Mouse (Mus musculus) gastrocnemius, postnatal 14 days (tissue): ENCODE results near the gene Phf21a. TPM values are rescaled to one million over a fixed set of nuclear protein-coding genes. Genes with fewer than 3 reads are reported as not detected.

Experiments used
- DNase-seq: peaks from one replicate; pipeline ENCODE4 v3.0.0; 2021; ENCODE audit warnings: mixed read lengths
- intact Hi-C: fragments of 180-260 bp; cut with DNase I; formaldehyde crosslinking; loops from one replicate; pipeline ENCODE4 v1.15.1; 2025; ENCODE audit warnings: low total_unique reads
- long read RNA-seq, 2 experiments: library from polyadenylated mRNA; stranded (forward); transcript quantifications; one replicate each; pipeline ENCODE4 v2.0.0; 2021
- total RNA-seq, 2 experiments: library from RNA; stranded (reverse); gene quantifications; 2 replicates each; pipeline ENCODE4 v1.2.3; 2021

The Phf21a gene
- 10 to 100 TPM; 19.5 to 21.2 TPM for total RNA-seq
- long read RNA-seq, experiment 1, partial matches to known transcripts = 1 of 3 reads
- long read RNA-seq, experiment 1, other reads (novel, unspliced or antisense) = 2 of 3 reads
- long read RNA-seq, experiment 2, partial matches to known transcripts = 0 of 2 reads
- long read RNA-seq, experiment 2, other reads (novel, unspliced or antisense) = 2 of 2 reads

GRCm38 (mm10) chr2:92092817-92093216 lies at the start of gene Phf21a:
Phf21a (plus strand) TSS chr2:92093117.
- intact Hi-C loops = no loop called here
- DNase-seq = no peak

DNA sequence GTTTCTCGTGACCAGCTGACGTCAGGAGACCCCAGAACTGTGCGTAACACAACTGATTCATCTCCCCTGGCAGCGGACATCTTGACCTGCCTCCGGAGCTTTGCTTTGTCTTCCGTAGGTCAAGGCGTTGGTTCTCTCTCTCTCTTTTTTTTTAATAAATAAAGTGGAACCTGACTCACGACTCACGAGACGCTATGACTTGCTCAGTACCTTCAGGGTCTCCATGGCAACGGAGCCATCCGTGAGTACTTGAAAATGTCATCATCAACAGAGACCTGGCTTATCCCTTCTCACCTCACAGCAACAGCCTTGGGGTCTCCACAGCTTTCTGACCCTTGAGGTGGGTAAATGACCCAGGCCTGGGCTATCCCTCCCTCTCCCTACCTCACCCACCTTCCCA lies 49.6 kb upstream of the Phf21a start:
- intact Hi-C loops = no loop called here
- no peak for DNase-seq

DNA sequence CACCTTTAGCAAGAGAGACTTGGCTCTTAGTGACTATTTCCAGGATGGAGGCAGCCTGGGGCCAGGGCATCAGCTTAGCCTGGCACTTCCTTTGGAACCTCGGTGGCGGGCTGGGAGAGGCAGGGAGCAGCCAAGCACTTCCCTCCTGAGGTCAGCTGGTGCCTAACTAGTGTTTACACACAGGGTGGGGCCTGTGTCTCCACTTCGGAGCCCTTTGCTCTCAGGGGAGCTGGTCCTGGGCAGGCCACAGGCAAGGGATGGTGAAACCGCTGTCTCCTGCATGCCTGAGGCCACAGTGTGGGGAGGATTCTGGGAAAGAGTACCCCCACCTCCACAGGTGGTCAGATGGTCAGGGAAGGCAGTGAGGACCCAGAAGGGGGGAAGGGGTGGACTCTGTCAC lies 45.3 kb upstream of the Phf21a start:
- no peak for DNase-seq
- intact Hi-C loops = no loop called here

DNA sequence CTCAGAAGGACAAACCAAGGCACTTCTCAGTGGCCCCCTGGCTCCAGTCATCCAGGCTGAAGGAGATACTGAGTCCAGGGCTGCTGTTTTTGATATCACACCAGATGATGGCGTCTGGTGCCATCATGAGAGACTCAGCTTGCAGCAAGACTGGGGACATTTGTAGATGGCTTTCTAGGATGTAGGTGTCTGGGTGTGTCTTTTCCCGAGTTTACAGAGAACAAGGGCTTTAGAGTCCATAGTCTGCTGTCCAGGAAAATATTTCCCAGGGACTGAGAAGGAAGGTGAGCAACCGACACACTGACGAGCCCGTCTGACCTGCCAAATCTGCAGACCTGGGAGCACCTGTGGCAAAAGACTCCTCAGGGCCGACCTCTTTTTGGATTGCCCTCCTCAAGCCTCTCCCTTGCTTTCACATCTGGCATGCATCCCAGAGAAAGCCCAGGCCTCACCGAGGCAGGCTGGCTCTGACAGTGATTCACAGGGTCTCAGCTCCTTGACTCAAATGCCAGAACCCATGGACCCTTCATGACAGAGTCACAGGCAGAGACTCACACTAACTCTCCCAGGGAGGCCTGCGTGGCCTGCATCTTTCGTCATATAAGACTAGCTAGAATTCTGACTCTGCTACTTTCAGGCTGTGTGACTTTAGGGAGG lies 44.8 kb upstream of the Phf21a start:
- no peak for DNase-seq
- intact Hi-C loops = no loop called here

GRCm38 (mm10) chr2:92052188-92052587 lies 40.7 kb upstream of the Phf21a start:
- intact Hi-C loops = no loop called here
- peak; percentile 66 for DNase-seq

DNA sequence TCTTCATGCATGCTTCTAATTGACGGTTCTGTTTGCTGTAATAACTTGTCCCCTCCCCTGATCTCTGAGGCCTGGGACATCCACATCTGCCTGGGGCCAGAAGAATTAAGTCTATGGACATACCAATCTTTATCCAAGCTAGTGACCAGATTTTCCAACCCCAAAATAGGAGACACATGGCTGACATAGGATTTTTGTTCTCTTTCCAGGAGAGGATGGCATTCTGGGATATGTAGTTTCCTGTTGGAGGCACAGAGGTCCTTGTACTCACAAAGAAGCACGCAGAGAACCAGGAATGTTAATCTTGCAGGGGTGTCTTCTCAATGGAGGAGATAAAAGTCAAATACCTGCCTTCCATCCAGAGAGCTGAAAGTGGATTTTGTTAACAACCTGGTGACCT lies 40.2 kb upstream of the Phf21a start:
- no peak for DNase-seq
- intact Hi-C loops = no loop called here

DNA sequence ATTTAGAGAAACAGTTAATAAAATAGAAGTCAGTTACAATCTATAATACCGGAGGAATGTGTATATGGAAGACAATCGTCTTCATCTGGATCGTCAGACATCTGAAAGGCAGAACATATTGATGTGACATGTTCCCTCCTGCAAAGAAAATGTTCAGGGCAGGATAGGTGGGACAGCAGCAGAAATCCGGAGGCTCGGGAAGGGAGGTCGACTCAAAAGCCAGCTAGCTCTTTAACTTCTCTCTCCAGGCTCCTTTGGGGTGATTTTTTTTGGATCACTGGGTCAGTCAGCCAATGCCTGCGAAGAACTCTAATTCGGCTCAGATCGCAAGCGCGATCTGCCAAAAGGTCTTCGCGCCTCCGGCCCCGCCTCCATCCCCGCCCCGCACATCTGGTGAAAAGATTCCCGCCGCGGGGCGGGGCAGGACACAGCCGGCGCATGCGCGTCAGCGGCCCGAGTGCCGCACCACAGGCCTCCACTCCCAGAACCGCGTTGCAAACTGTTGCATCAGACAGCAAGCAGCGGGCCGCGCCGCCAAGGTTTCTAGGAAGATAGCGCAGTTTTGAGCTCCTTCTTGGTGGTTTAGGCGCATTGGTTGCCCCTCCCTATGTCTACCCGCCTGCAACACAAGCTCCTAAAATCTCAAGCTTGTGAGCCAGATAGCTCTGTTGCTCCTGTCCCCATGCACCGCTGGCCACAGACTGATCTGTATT lies 37.7 kb upstream of the Phf21a start:
- peak; percentile 95 for DNase-seq
- intact Hi-C loops = loop anchor here (5.0 kb wide), 1 partner anchor 68 kb away; no protein-coding TSS in a partner anchor

- DNase-seq = peak; percentile 58
- intact Hi-C loops = loop anchor here (5.0 kb wide), 1 partner anchor 69 kb away; no protein-coding TSS in a partner anchor
Observed at GRCm38 (mm10) chr2:92055831-92056236, 37.1 kb upstream of the Phf21a start.

DNA sequence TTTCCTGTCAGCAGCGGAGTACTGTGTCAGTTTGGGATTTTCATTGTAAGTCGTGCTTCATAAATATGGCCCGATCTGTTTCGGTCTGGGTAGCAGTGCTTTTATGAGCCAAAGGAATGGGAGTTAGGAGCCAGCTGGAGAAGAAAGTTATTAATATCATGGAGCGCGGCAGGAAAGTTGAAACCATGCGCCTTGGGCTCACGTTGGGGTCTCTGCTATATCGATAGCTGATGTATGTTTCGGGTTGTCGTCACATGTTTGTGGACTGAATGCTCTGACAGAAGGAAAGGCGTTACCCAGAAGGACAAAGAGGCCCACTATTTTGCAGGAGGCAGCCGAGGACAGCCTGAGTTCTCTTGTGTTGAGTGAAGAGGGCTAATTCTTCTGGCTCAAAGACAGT lies 36.2 kb upstream of the Phf21a start:
- intact Hi-C loops = loop anchor here (5.0 kb wide), 1 partner anchor 69 kb away; no protein-coding TSS in a partner anchor
- no peak for DNase-seq

- intact Hi-C loops = loop anchor here (5.0 kb wide), 1 partner anchor 71 kb away; no protein-coding TSS in a partner anchor
- DNase-seq = peak; percentile 91
Observed at GRCm38 (mm10) chr2:92058469-92058868, 34.4 kb upstream of the Phf21a start.

DNA sequence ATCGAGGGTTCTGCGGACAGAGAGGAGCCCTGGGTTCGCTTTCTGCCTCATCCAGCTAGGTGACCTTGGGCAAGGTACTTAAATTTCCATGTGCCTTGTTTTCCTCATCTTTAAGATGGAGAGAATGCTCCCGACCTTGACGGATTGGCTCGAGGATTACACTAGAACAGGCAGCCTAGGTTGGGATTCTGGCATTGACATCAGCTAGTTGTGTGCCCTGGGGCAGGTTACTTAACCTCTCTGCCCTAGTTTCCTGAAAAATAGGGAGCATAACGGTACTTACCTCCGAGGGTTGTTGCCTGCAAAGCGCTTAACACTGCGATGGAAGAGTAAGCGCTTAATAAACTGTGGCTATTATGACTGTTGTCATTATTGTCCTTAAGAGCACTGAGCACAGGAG lies 34.0 kb upstream of the Phf21a start:
- intact Hi-C loops = loop anchor here (5.0 kb wide), 1 partner anchor 72 kb away; no protein-coding TSS in a partner anchor

DNA sequence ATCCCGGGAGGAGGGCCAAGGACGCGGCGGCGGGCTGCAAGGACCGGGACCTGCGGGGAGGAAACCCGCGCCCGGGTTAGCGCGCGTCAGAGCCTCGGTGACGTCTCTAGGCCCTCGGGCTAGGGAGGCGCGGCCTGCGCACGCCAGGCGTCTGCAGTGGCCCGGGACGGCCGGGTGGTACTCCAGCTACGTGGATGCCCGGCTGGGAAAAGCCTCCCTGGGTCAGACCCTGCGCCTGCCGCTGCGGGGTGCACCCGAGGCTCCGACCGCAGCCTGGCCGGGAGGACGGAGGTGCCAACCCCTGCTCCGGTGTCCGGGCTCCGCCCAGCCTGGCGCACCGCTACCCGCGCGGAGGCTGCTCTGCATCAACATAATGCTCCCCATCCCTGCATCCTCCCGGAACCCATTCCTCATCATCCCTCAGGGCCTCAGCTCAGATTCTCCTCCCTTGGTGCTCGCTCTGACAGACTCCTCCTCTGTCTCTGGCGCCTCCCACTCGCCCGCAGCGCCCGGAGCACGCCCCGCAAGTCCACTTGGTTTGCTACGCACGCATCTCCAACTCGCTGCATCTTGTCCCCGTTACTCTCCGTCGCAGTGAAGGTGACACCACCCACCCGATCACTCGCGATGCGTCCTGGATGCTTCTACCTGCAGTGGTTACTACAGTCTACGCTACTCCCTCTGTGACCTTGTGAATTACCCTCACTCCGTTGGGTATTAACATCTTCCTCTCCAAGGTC lies 33.3 kb upstream of the Phf21a start:
- intact Hi-C loops = loop anchor here (5.0 kb wide), 1 partner anchor 72 kb away; no protein-coding TSS in a partner anchor
- DNase-seq = peak; percentile 65

More for the DNA sequence above, 34.0 kb upstream of the Phf21a start:
- no peak for DNase-seq

- DNase-seq = no peak
Observed at GRCm38 (mm10) chr2:92060291-92060690, 32.6 kb upstream of the Phf21a start.

DNA sequence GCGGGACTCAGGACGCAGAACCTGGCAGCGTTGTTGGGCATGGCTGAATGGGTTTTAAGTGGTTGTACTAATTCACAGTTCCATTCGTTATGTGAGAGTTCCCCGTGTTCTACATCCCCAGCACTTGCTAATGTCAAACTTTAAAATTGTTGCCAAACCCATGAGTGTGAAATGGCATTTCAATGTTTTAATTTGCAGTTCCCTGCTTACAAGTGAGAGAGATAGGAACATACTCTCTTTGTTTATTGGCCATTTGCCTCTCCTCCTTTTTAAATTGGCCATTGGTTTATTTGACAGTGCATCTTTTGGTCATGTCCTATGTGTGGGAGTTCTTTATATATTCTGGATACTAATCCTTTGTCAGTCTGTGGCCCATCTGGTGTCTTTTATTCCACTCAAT lies 31.6 kb upstream of the Phf21a start:
- intact Hi-C loops = no loop called here
- DNase-seq = no peak

More at GRCm38 (mm10) chr2:92060291-92060690, 32.6 kb upstream of the Phf21a start:
- intact Hi-C loops = no loop called here

GRCm38 (mm10) chr2:92063106-92063505 lies 29.8 kb upstream of the Phf21a start:
- intact Hi-C loops = no loop called here
- DNase-seq = no peak

DNA sequence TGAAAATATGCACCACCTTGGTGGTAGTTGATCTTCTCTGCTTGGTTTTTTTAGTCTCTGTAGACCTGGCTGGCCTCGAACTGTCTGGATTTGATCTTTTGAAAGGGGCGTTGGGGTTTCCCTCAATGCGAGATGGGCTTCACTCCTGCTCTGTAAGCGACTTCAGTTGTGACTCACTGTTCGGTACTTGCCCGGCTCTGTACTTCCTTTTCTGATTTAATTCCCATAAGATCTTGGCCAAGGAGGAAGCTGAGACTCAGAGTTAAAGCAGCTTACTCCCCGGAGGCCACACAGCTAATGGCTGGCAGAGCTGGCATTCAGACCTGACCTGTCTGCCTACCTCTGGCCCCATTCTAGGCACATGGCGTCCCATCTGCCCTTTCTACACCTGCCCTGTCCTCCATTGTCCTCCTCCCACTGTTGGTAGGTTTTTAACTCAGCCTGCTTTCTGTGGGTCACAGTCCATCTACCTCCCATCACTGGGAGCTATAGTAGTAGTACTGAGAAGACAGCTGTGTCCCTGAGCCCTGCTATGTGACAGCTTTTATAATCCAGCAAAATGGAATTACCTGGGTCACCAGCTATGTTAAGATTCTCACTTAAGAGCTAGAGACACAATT lies 27.5 kb upstream of the Phf21a start:
- no peak for DNase-seq
- intact Hi-C loops = no loop called here

DNA sequence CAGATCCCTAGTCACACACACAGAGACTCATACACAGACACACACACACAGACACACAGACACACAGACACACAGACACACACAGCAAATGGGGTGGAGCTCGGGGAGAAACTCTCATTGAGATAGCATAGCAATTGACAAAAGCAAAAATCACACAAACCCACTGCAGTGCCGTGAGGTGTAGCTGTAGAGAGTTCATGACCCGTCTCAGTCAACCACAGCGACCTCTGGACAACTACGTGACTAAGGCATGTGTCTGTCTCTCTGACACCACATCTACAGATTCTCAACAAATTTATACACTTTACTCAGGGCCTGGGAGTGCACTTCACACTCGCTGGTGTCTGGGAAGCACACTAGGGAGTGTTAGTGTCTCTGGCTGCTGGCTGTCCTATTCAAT lies 27.0 kb upstream of the Phf21a start:
- DNase-seq = no peak
- intact Hi-C loops = no loop called here

GRCm38 (mm10) chr2:92066899-92067298 lies 26.0 kb upstream of the Phf21a start:
- intact Hi-C loops = no loop called here
- no peak for DNase-seq

DNA sequence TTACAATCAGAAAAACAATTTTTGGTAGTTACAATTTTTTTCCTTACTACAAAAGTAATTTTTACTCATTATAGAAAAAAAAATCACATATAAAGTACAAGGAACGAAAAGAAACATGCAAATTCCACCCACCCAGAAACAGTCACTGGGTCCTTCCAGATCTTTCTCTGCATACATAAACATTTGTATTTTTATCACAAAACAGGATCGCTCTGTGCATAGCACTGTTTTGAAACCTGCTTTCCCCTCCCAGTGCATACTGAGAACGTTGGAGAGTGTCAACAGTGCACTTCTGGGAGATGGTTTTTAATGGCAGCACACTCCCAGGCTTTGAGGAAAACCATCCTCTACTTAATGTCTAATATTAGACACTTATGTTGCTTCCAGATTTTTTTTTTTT lies 25.3 kb upstream of the Phf21a start:
- intact Hi-C loops = no loop called here
- no peak for DNase-seq
